Mouse (Mus musculus) E14TG2a.4 (cell line): Measurements from ENCODE around the gene Tmem135.

ENCODE experiments used
- CTCF ChIP-seq: conservative IDR thresholded peaks from 2 replicates; pipeline ENCODE4 v1.5.1; 2014; ENCODE audit warnings: low read length
- NANOG ChIP-seq: IDR thresholded peaks from 2 replicates; pipeline ENCODE4 v1.6.1; 2014; ENCODE audit warnings: borderline replicate concordance, low read length, mixed read lengths
- POU5F1 ChIP-seq: IDR thresholded peaks from 2 replicates; pipeline ENCODE4 v1.6.1; 2014; ENCODE audit warnings: low read length, borderline replicate concordance

DNA sequence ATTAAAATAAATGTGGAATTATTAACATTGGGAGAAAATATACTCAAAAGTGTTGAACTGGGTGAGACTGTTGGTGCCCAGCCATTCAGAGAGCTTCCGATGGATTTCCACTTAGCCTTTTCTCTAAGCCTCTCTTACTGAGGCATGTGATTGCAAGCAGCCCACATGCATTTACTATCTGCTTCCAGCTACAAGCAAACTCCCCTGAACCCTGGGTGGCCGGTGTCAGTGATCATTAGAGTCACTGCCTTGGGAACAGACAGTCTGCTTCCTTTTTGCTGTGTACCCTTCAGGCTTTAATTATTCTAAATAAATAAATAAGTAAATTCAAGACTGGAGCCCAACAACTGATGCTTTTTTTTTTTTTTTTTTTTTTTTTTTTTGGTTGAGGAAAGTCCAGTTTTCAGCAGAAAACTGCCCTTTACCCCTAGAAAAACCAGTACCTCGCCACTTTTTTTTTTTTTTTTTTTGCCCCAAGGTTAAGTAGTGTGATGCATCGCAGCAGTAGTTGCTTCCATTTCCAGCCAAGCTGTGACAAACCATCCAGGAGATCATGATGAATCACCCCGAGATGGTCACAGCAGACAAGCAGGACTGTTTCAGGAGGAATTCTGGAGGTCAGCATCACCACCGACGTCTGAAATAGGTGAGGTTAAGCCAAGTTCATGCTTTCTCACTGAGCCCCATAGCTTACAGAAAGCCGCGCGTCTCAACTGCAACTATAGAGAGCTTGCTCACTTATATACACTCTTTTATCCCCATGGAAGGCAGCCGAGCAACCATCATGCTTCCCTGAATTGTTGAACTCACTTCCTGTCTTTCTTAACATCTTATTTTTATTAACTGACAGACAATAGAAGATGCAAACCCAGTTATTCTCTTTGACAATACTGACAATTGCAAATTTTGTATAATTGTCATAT, 22.0 kb upstream of the Tmem135 start:
- no peak for TF ChIP-seq CTCF
- TF ChIP-seq NANOG = no peak
- no peak for TF ChIP-seq POU5F1
